Mouse (Mus musculus) liver, embryonic 14.5 days (tissue): Measurements from ENCODE around the gene Chst11. TPM values are rescaled to one million over a fixed set of nuclear protein-coding genes. Genes with fewer than 3 reads are reported as not detected.

Experiments used
- ATAC-seq: fragments of 200-750 bp; cut with Nextera tagmentation; 2 replicates; pipeline ENCODE4 v1.8.0; 2017; ENCODE audit warnings: moderate number of reproducible peaks, mild to moderate bottlenecking, moderate library complexity; ENCODE audit not compliant: insufficient read depth
- DNase-seq, 3 experiments: peaks; one replicate each; pipeline ENCODE4 v3.0.0-alpha.2; 2012 to 2013; ENCODE audit warnings: low read depth in 3 of 3, low spot score in 3 of 3
- H3K27ac ChIP-seq: fragments of 300-500 bp; sonication (generic); 2 replicates; pipeline ENCODE4 v1.5.1; 2014; ENCODE audit warnings: moderate library complexity, mild to moderate bottlenecking, control low read depth, inconsistent platforms
- H3K27me3 ChIP-seq: fragments of 300-500 bp; sonication (generic); 2 replicates; pipeline ENCODE4 v1.6.1; 2014; ENCODE audit warnings: mild to moderate bottlenecking, low read length, moderate library complexity; ENCODE audit not compliant: control insufficient read depth, insufficient read depth
- H3K36me3 ChIP-seq: fragments of 300-500 bp; sonication (generic); replicated peaks from 2 replicates; pipeline ENCODE4 v1.6.1; 2014; ENCODE audit warnings: low read depth; ENCODE audit not compliant: control insufficient read depth, insufficient read depth
- H3K4me1 ChIP-seq, 2 experiments: fragments of 200-500 bp in 1 of 2; fragments of 300-500 bp in 1 of 2; sonication (generic) in 1 of 2; replicated peaks; 2 replicates each; pipeline ENCODE4 v1.6.1; 2012 to 2014; ENCODE audit warnings: antibody characterized with exemption in 1 of 2, inconsistent platforms in 1 of 2, low read length in 1 of 2; ENCODE audit not compliant: control insufficient read depth in 2 of 2, insufficient read depth in 2 of 2
- H3K4me2 ChIP-seq: fragments of 300-500 bp; sonication (generic); 2 replicates; pipeline ENCODE4 v1.6.1; 2014; ENCODE audit warnings: low read depth, mild to moderate bottlenecking, control low read depth, moderate library complexity
- H3K4me3 ChIP-seq, 2 experiments: fragments of 200-500 bp in 1 of 2; fragments of 300-500 bp in 1 of 2; sonication (generic) in 1 of 2; 2 replicates each; pipeline ENCODE4 v1.5.1; 2012 to 2014; ENCODE audit warnings: low read depth in 2 of 2, low read length in 2 of 2, mild to moderate bottlenecking in 2 of 2, control low read depth in 1 of 2, inconsistent platforms in 1 of 2, moderate library complexity in 1 of 2; ENCODE audit not compliant: insufficient read depth in 1 of 2
- H3K9ac ChIP-seq: fragments of 300-500 bp; sonication (generic); replicated peaks from 2 replicates; pipeline ENCODE4 v1.6.1; 2014; ENCODE audit warnings: mild to moderate bottlenecking, control low read depth, moderate library complexity
- H3K9me3 ChIP-seq: fragments of 300-500 bp; sonication (generic); 2 replicates; pipeline ENCODE4 v1.6.1; 2016; ENCODE audit warnings: low read length, mixed read lengths; ENCODE audit not compliant: control insufficient read depth
- CTCF ChIP-seq: IDR thresholded peaks from 2 replicates; pipeline ENCODE4 v1.5.1; 2016; ENCODE audit warnings: antibody characterized with exemption, low read depth, control low read depth
- EP300 ChIP-seq: IDR thresholded peaks from 2 replicates; pipeline ENCODE4 v1.6.1; 2016; ENCODE audit warnings: antibody characterized with exemption, low read depth
- WGBS: fragments of 180-500 bp; shearing (Covaris S2); extraction: QIAGEN DNeasy Blood & Tissue Kit; methylation state at CpG from one replicate; pipeline ENCODE4 v1.1.7; 2014; ENCODE audit not compliant: insufficient replicate concordance; 5-methylcytosine and 5-hydroxymethylcytosine counted together
- polyA plus RNA-seq, 2 experiments: library from polyadenylated mRNA; depleted of rRNA in 1 of 2; stranded (reverse) in 1 of 2; unstranded in 1 of 2; fragments of >200 nt; fragmentation: Nextera tagmentation in 1 of 2; extraction: Ambion mirVana in 1 of 2; gene quantifications; 2 replicates each; pipeline versions ENCODE4 v1.2.1 to v1.2.3; 2012 to 2014

Chst11 gene
- polyA plus RNA-seq, 2 experiments, result 1.8 to 5.2 TPM

DNA sequence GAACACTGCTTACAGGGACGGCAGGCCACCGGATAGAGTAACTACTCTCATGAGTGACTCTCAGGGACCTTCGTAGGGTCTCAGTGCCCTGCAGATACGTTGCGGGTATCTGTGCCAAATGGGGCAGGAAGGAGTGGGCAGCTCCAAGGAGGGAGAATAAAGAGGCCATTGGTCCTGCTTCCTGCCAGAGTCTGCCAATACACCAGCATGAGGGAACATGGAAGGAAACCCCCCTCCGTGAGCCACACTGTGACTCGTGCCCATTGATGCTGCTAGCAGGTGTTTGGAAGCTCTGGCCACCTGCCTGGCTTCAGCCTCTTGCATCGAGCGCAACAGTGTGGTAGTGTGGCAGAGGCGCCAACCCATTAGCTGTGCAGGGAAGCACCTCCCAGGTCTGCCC is 157.8 kb downstream of the Chst11 start:
- Histone ChIP-seq H3K9me3 (no peaks in the 10 kb centered on the region), H3K4me1 (no peaks in the 10 kb centered on the region), H3K9ac (no peak overlapping the region), H3K27ac (no peak overlapping the region), H3K36me3 (no peaks in the 10 kb centered on the region), H3K4me3 (no peak overlapping the region), H3K4me2 (no peak overlapping the region), H3K27me3 (no peaks in the 10 kb centered on the region)
- TF ChIP-seq CTCF, result no peak
- TF ChIP-seq EP300, result no peak
- ATAC-seq (no peak), DNase-seq (no peak)
- 81% methylated on average over 10 of the region's 10 CpGs for WGBS

DNA sequence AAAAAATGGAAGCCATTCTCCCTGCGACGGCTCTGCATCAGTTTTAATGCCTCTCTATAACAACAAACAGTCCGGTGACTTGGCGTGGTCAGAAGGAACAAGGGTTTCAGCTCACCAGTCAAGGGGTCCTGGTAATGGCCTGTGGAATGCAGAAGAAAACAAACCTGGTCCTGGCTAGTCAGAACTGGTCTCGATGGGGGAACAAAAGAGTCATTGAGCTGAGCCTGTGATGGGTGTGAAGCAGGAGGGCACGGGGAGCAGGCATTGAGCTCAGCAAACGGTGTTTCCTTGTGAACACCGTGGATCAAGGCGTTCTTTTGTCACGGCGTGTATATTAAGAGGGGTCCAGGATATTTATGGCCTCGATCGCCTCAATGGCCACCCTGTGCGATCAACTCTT is 160.5 kb downstream of the Chst11 start:
- Histone ChIP-seq H3K4me2 (no peak overlapping the region), H3K4me1 (no peaks in the 10 kb centered on the region), H3K4me3 (no peak overlapping the region), H3K27ac (no peak overlapping the region), H3K27me3 (no peaks in the 10 kb centered on the region), H3K9ac (no peak overlapping the region), H3K9me3 (no peaks in the 10 kb centered on the region), H3K36me3 (no peaks in the 10 kb centered on the region)
- WGBS, result 84% methylated on average over 14 of the region's 14 CpGs
- TF ChIP-seq EP300 (no peak), CTCF (no peak)
- DNase-seq, result no peak
- ATAC-seq, result no peak

DNA sequence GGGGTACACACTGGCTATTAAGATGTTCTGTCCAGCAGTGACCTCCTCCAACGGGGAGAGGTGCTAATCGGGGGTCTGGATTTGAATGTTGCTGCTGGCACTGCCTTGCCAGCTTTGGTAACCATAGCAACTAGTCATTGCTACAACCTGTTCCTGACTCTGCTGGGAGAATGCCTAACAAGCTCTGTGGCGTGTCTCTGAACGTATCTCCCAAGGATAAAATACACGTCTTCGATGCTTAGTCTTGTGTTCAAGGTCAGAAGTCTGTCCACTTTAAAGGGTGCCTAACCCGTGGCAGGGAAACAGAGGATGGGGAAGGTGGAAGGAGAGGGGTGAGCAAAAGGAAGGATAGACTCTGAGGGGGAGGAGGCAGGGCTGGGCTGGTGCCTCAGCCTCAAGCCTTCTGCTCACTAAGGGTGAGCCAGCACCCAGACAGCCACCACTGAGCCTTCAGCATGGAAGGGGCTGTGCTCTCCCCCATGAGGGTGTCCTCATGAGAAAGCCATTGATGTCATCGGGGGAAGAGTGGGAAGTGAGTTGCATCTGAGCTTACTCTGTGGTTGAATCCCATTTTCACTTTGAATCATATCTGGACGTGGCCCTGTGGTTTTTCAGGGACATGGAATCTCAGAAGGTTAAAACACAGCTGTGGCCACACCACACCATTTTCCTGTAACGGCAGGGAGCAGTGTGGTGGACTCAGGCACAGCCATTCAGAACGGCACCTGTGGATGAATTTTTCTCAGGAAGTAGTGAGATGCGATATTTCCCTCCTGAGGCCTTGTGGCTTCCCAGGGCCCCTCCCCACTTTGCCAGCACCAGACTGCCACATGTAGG is 164.3 kb downstream of the Chst11 start:
- Histone ChIP-seq H3K27me3 (no peaks in the 10 kb centered on the region), H3K27ac (no peak overlapping the region), H3K4me3 (no peak overlapping the region), H3K4me2 (no peak overlapping the region), H3K4me1 (peaks cover 22 to 32% of the 10 kb centered on the region in 2 experiments), H3K9me3 (no peaks in the 10 kb centered on the region), H3K9ac (no peak overlapping the region), H3K36me3 (no peaks in the 10 kb centered on the region)
- DNase-seq (no peak), ATAC-seq (no peak)
- no peak for TF ChIP-seq EP300
- no peak for TF ChIP-seq CTCF
- WGBS, result 55% methylated on average over 12 of the region's 12 CpGs

DNA sequence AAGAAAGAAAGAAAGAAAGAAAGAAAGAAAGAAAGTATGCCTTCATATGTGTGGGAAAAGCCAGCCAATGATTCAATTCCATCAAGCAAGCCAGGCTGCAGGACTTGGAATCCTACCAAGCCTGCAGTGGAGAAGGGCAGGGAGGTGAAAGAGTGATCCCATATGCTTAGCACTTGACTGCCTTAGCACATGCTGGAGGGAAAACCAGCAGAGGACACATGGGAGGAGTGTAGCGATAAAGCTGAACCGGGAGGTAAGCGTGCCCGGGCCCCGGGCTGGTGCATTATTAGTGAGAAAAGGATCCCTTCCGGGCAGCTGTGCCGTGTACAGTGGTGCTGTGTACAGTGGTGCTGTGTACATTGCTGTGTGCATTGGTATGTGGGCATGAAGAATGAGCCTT is 165.3 kb downstream of the Chst11 start:
- TF ChIP-seq EP300 (no peak), CTCF (no peak)
- Histone ChIP-seq H3K27ac (no peak overlapping the region), H3K9me3 (no peaks in the 10 kb centered on the region), H3K4me3 (no peak overlapping the region), H3K36me3 (no peaks in the 10 kb centered on the region), H3K9ac (no peak overlapping the region), H3K4me1 (peaks cover 22 to 32% of the 10 kb centered on the region in 2 experiments), H3K27me3 (no peaks in the 10 kb centered on the region), H3K4me2 (no peak overlapping the region)
- DNase-seq, result no peak
- no peak for ATAC-seq
- WGBS, result 84% methylated on average over 7 of the region's 7 CpGs

DNA sequence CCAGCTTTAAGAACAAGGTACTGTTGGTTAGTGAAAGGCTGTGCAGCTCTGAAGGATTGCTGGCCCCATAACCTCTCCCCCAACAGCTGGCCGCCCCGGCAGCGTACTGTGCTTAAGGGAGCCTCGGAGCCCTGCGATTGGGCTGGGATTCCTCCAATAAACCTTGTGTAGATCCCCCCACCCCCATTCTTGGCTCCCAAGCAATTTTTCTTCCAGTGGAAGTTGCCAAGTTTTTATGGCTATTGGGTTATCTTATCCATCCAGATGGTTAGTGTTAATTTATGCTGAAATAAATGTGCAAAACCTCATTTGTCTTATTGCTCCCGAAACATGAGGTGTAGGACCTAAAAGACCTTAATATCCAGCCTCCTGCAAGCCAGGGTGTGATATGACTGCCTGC is 166.1 kb downstream of the Chst11 start:
- DNase-seq, result no peak
- no peaks in the 10 kb centered on the region for H3K27me3 ChIP-seq
- H3K4me2 ChIP-seq, result no peak overlapping the region
- no peak overlapping the region for H3K27ac ChIP-seq
- H3K4me1 ChIP-seq, result peaks cover 22 to 32% of the 10 kb centered on the region in 2 experiments
- no peak for ATAC-seq
- 78% methylated on average over 6 of the region's 6 CpGs for WGBS
- no peak overlapping the region for H3K4me3 ChIP-seq
- TF ChIP-seq EP300 (no peak), CTCF (no peak)
- H3K9ac ChIP-seq, result no peak overlapping the region
- no peaks in the 10 kb centered on the region for H3K36me3 ChIP-seq
- no peaks in the 10 kb centered on the region for H3K9me3 ChIP-seq
